In genomic region chr17:71636786-71637185, GRCm38 (mm10) we compare ENCODE assay signal across 36 mouse cellular contexts. TPM values are rescaled to one million over a fixed set of nuclear protein-coding genes. Genes with fewer than 3 reads are reported as not detected.
"Had no signal": no experiment of that assay in that cellular context is flagged by ENCODE, and none has a peak within 500 bp of the region (broad histone marks: within the 10 kb centered on the region; RNA-seq: fewer than 3 reads in every experiment).

No protein-coding gene starts in this region.

- H3K4me3 ChIP-seq: heart, adult 2 months; heart, embryonic 12.5 days; heart, embryonic 13.5 days; heart, embryonic 15.5 days; hindbrain, embryonic 10.5 days; hindbrain, embryonic 12.5 days; hindbrain, embryonic 13.5 days; hindbrain, embryonic 15.5 days; intestine, embryonic 15.5 days; kidney, embryonic 15.5 days; layer of hippocampus, adult 2 months; left cerebral cortex, adult 2 months had no signal

- ATAC-seq: hindbrain, embryonic 16.5 days; hindbrain, postnatal 0 days; inflammation-experienced regulatory T-cells, adult 6 months; intestine, embryonic 15.5 days; intestine, embryonic 16.5 days; intestine, postnatal 0 days had no signal

- H3K9me3 ChIP-seq: heart, embryonic 12.5 days; heart, embryonic 13.5 days; heart, embryonic 15.5 days; hindbrain, embryonic 10.5 days; hindbrain, embryonic 12.5 days; hindbrain, embryonic 13.5 days; hindbrain, embryonic 15.5 days; intestine, embryonic 15.5 days; kidney, embryonic 15.5 days had no signal

- H3K4me2 ChIP-seq: heart, embryonic 11.5 days; heart, embryonic 12.5 days; heart, embryonic 13.5 days; heart, embryonic 15.5 days; hindbrain, embryonic 12.5 days; hindbrain, embryonic 13.5 days; hindbrain, embryonic 14.5 days; hindbrain, embryonic 15.5 days; intestine, embryonic 15.5 days; kidney, embryonic 15.5 days had no signal

- DNase-seq: heart, adult 2 months; heart, postnatal 10 days; heart, postnatal 14 days; heart, postnatal 4 days; kidney, adult 11 months; kidney, adult 18-20 months; kidney, adult 2 months; kidney, adult 8-10 months; kidney, adult 9 months; kidney, postnatal 10 days; kidney, postnatal 14 days; kidney, postnatal 25 days; kidney, postnatal 36 days; kidney, postnatal 4 days; layer of hippocampus, adult 9-11 months had no signal

- H3K4me1 ChIP-seq: heart, embryonic 13.5 days; heart, embryonic 15.5 days; hindbrain, embryonic 10.5 days; hindbrain, embryonic 12.5 days; hindbrain, embryonic 13.5 days; hindbrain, embryonic 15.5 days; intestine, embryonic 15.5 days; kidney, embryonic 15.5 days had no signal

- H3K27me3 ChIP-seq: heart, embryonic 12.5 days; heart, embryonic 13.5 days; heart, embryonic 15.5 days; hindbrain, embryonic 12.5 days; hindbrain, embryonic 13.5 days; hindbrain, embryonic 15.5 days; intestine, embryonic 15.5 days; kidney, embryonic 15.5 days had no signal

- H3K27ac ChIP-seq: heart, adult 2 months; heart, embryonic 13.5 days; heart, embryonic 15.5 days; hindbrain, embryonic 10.5 days; hindbrain, embryonic 12.5 days; hindbrain, embryonic 13.5 days; hindbrain, embryonic 14.5 days; hindbrain, embryonic 15.5 days; hindbrain, postnatal 0 days; intestine, embryonic 15.5 days; kidney, embryonic 15.5 days; kidney, postnatal 0 days; layer of hippocampus, adult 2 months; left cerebral cortex, adult 2 months had no signal

RNA-seq across cellular contexts. Expression of gene Togaram2, which starts 36.3 kb away (rescaled TPM):
- total RNA-seq: hematopoietic stem cell, adult 5-6 weeks had no signal
- polyA plus RNA-seq: hindbrain, embryonic 11.5 days; inflammation-experienced regulatory T-cells, adult 6 months had no signal
